Mouse (Mus musculus): ENCODE data around the gene Klhl21.

DNA sequence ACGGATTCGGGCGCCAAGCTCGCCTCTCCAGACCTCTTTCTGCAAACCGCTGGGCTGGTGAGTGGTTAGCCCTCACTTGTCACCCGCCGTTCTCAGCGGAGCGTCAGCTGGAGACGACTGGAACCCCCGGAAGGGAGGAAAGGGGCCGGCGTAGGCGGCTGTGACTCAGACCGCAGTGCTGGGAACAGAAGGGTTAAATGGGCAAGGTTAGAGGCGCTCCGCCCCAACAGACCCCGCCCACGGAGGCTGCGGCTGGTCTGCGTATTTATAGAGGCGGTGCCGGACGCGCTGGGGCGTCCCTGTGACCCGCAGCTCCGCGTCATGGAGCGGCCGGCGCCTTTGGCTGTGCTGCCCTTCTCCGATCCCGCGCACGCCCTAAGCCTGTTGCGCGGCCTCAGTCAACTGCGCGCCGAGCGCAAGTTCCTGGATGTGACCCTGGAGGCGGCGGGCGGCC is at the start of gene Klhl21:
- TF ChIP-seq GATA1 (IDR thresholded peaks at IDR 0.05; ENCODE audit: borderline replicate concordance, low read length) (no peak), FLI1 (IDR thresholded peaks at IDR 0.05; ENCODE audit: low read length) (no peak)
